Mouse (Mus musculus) embryonic stem cell, embryonic (primary cell): ENCODE data around the gene Npas1.

ENCODE experiments used
- CTCF ChIA-PET, 4 experiments: fragments of 300-600 bp in 2 of 4; fragments of 350-600 bp in 2 of 4; sonication (Branson Sonifier 250); formaldehyde crosslinking; loops; one replicate each; lab custom pipeline; 2022; ENCODE audit warnings: inconsistent platforms in 2 of 4; lab: Charles Lee
- POLR2A ChIA-PET, 4 experiments: fragments of 300-600 bp in 2 of 4; fragments of 350-600 bp in 2 of 4; sonication (Branson Sonifier 250); formaldehyde crosslinking; loops; one replicate each; lab custom pipeline; 2022; ENCODE audit warnings: antibody characterized with exemption in 4 of 4, inconsistent platforms in 1 of 4; lab: Charles Lee

Gene Npas1

DNA sequence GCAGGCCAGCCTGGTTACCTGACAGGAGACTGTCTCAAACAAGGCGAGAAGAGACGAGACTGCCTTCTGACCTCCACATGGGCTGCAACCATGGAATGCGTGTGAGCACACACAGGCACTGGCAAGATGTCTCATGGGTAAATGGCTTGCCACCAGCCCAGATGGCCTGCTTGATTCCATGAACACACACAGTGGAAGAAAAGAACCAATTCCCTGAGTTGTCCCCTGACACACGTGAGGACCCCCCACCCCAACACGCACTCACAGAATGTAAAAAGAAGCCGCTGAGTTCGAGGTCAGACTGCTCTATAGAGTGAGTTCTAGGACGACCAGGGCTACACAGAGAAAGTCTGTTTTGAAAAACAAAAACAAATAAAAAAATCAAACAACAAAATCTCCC lies at the start of gene Npas1:
Gene Npas1, minus strand, starts transcription at position 101 of the 400 bp plus-strand sequence.
- POLR2A ChIA-PET, result no interaction called here
- CTCF ChIA-PET, result interaction anchor here in 2 of 4 experiments (1.0 to 1.1 kb wide), 2 partner anchors 14 kb away, joined by 3 to 6 read pairs; no protein-coding TSS in a partner anchor

DNA sequence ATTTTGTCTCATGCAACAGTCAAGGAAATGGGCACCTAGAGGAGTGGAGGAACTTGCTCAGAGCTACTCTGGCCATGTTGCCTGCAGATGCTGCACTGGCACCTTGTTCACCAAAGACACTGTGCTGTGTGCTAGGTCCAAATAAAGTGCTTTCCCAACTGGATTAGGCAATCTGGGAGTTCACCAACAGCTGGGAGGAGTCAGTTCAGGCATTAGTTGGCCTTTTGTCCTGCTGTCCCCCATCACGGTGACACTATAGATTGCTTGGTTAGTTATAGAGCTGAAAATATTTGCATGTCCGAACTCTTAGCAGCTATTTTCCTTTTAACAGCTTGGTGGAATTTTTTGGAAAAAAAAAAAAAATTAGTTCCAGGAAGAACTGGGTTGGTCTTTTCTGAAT lies 48.5 kb upstream of the Npas1 start:
- CTCF ChIA-PET, result interaction anchor here in 3 of 4 experiments (0.6 to 1.4 kb wide), 5 partner anchors 19 to 284 kb away, joined by 3 to 4 read pairs (median 3); no protein-coding TSS in a partner anchor
- POLR2A ChIA-PET, result interaction anchor here in 1 of 4 experiments (1.2 kb wide), 1 partner anchor 19 kb away, joined by 3 read pairs; no protein-coding TSS in a partner anchor

GRCm38 (mm10) chr7:16525448-16525847 lies 47.9 kb upstream of the Npas1 start:
- POLR2A ChIA-PET, result interaction anchor here in 1 of 4 experiments (0.6 kb wide), 1 partner anchor 13 kb away, joined by 4 read pairs; no protein-coding TSS in a partner anchor

GRCm38 (mm10) chr7:16524308-16524707 lies 46.8 kb upstream of the Npas1 start:
- ChIA-PET POLR2A (no interaction called here), CTCF (interaction anchor here in 1 of 4 experiments (1.2 kb wide), 1 partner anchor 34 kb away, joined by 3 read pairs; no protein-coding TSS in a partner anchor)

More at GRCm38 (mm10) chr7:16525448-16525847, 47.9 kb upstream of the Npas1 start:
- CTCF ChIA-PET, result interaction anchor here in 3 of 4 experiments (1.2 to 1.4 kb wide), 3 partner anchors 18 to 35 kb away, joined by 3 to 4 read pairs (median 4); no protein-coding TSS in a partner anchor

GRCm38 (mm10) chr7:16519310-16519709 lies 41.8 kb upstream of the Npas1 start:
- ChIA-PET CTCF (interaction anchor here in 1 of 4 experiments (1.0 to 1.6 kb wide), 2 partner anchors 12 to 30 kb away, joined by 3 read pairs; no protein-coding TSS in a partner anchor), POLR2A (interaction anchor here in 1 of 4 experiments (1.0 kb wide), 1 partner anchor 92 kb away, joined by 3 read pairs; no protein-coding TSS in a partner anchor)

DNA sequence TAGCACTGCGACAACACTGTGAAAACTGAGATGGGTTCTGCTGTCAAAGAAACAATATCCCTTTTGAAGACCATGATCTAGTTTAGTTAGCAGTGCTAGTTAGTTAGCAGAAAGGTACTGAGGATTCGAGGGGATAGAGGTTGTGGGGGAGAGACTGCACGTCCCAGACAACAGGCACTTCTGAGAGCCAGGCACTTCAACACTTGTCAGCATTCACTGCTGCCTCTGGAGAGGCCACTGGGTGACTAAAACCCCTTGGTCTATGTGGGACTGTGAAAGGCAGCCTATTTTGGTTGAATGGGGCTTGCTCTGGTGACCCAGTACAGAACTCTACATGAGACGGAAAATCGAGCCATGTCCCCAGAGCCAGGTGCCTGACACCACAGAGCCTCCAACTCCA lies 39.7 kb upstream of the Npas1 start:
- POLR2A ChIA-PET, result interaction anchor here in 1 of 4 experiments (2.1 kb wide), 1 partner anchor 9 kb away, joined by 5 read pairs; no protein-coding TSS in a partner anchor
- CTCF ChIA-PET, result interaction anchor here in 2 of 4 experiments (0.6 to 1.5 kb wide), 2 partner anchors 10 to 254 kb away, joined by 3 to 4 read pairs; no protein-coding TSS in a partner anchor

DNA sequence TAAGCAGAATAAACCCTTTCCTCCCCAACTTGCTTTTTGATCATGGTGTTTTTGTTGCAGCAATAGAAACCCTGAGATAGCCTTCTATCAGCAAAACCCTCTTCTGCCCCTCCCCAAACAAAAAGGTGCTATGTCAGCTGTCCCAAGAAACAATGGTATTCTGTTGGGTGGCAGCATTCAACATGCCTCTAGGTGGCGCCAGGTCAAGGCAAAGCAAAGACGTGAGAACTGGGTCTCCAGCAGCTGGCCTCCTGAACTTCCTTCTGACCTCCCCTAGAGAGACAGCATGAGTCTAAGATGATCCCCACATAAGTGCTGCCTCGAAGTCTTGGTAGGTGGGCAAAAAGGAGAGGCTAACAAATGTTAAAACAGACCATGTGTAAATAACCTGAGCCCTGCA lies 29.8 kb upstream of the Npas1 start:
- ChIA-PET CTCF (interaction anchor here (0.5 to 1.7 kb wide), 35 partner anchors 9 to 426 kb away, joined by 3 to 19 read pairs (median 4); partner anchors contain the start of gene Arhgap35 (in 1 of the 4)), POLR2A (interaction anchor here (0.6 to 1.5 kb wide), 8 partner anchors 10 to 112 kb away, joined by 3 to 6 read pairs (median 3); partner anchors contain the start of gene Arhgap35 (in 1 of the 4))

GRCm38 (mm10) chr7:16505226-16505593 lies 27.7 kb upstream of the Npas1 start:
- POLR2A ChIA-PET, result interaction anchor here in 1 of 4 experiments (1.0 kb wide), 1 partner anchor 110 kb away, joined by 5 read pairs; the partner anchor contains the start of gene Arhgap35
- CTCF ChIA-PET, result interaction anchor here in 2 of 4 experiments (0.6 to 3.6 kb wide), 2 partner anchors 12 to 52 kb away, joined by 3 to 15 read pairs; no protein-coding TSS in a partner anchor

- ChIA-PET CTCF (interaction anchor here in 1 of 4 experiments (2.5 to 3.6 kb wide), 2 partner anchors 12 to 125 kb away, joined by 7 to 15 read pairs; no protein-coding TSS in a partner anchor), POLR2A (interaction anchor here in 2 of 4 experiments (0.5 to 1.0 kb wide), 3 partner anchors 18 to 110 kb away, joined by 3 to 5 read pairs (median 5); partner anchors contain the start of gene Arhgap35 (in 1 of the 2))
These were observed 27.2 kb upstream of the Npas1 start for GRCm38 (mm10) chr7:16504573-16505225.

GRCm38 (mm10) chr7:16501571-16501970 lies 24.0 kb upstream of the Npas1 start:
- ChIA-PET CTCF (interaction anchor here in 1 of 4 experiments (3.6 kb wide), 1 partner anchor 9 kb away, joined by 15 read pairs; no protein-coding TSS in a partner anchor), POLR2A (interaction anchor here in 1 of 4 experiments (0.6 to 1.0 kb wide), 2 partner anchors 10 to 113 kb away, joined by 3 read pairs; partner anchors contain the start of gene Arhgap35)

GRCm38 (mm10) chr7:16499671-16500104 lies 22.2 kb upstream of the Npas1 start:
- ChIA-PET CTCF (no interaction called here), POLR2A (interaction anchor here in 1 of 4 experiments (0.6 to 1.3 kb wide), 3 partner anchors 10 to 122 kb away, joined by 3 read pairs; no protein-coding TSS in a partner anchor)

DNA sequence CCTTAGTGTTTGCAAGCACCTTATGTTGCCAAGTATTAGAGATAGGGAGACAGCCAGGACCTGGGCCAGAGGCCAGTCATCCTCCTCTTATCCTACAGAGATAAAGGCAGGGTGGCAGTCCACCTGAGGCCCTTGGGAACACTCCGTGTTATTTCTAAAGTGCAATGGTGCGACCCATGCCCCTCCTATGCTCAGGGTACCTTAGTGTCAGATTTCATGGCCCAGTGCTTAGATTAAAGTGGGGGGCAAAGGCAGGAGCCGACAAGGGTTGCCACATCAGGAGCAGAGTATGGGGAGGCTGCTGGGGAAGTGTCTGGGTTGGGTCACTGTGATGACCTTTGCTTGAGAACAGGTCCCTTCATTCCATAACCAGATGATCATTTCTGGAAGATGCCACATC lies 18.7 kb upstream of the Npas1 start:
- CTCF ChIA-PET, result interaction anchor here in 2 of 4 experiments (0.7 to 1.0 kb wide), 3 partner anchors 11 to 311 kb away, joined by 3 to 4 read pairs (median 3); no protein-coding TSS in a partner anchor

GRCm38 (mm10) chr7:16493361-16493760 lies 15.8 kb upstream of the Npas1 start:
- POLR2A ChIA-PET, result interaction anchor here (0.6 to 1.7 kb wide), 12 partner anchors 10 to 199 kb away, joined by 3 to 4 read pairs (median 3); partner anchors contain the start of gene Arhgap35 (in 1 of the 4)
- CTCF ChIA-PET, result interaction anchor here (0.5 to 6.2 kb wide), 34 partner anchors 9 to 399 kb away, joined by 3 to 108 read pairs (median 4); partner anchors contain the start of genes Arhgap35 (in 1 of the 4) and Gng8 (in 1 of the 4)

More for the DNA sequence above, 18.7 kb upstream of the Npas1 start:
- POLR2A ChIA-PET, result no interaction called here

DNA sequence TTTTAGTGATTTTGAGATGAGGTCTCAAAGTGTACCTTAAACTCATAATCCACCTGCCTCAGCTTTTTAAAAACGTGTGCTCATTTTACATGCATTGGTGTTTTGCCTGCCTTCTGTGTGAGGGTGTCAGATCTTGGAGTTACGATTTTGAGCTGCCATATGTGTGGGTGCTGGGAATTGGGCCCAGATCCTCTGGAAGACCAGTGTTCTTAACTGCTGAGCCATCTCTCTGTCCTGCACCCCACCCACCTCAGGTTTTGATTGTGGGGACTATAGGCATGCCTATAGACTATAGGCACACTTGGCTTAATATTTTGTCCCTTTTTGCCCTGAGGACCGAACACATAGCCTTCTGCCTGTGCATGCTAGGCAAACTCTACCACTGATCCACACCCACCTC lies 14.7 kb upstream of the Npas1 start:
- ChIA-PET CTCF (interaction anchor here (0.6 to 6.2 kb wide), 42 partner anchors 8 to 410 kb away, joined by 3 to 108 read pairs (median 4); partner anchors contain the start of genes Arhgap35 (in 2 of the 4), Inafm1 (in 1 of the 4) and Npas1 (in 1 of the 4)), POLR2A (interaction anchor here in 3 of 4 experiments (0.7 to 1.7 kb wide), 9 partner anchors 9 to 206 kb away, joined by 3 to 5 read pairs (median 4); partner anchors contain the start of gene Ccdc9 (in 1 of the 3))

GRCm38 (mm10) chr7:16491759-16492158 lies 14.2 kb upstream of the Npas1 start:
- CTCF ChIA-PET, result interaction anchor here (0.5 to 6.2 kb wide), 41 partner anchors 9 to 435 kb away, joined by 3 to 108 read pairs (median 4); partner anchors contain the start of genes Arhgap35 (in 2 of the 4), Inafm1 (in 1 of the 4) and Npas1 (in 1 of the 4)
- POLR2A ChIA-PET, result interaction anchor here (0.6 to 1.7 kb wide), 9 partner anchors 9 to 205 kb away, joined by 3 to 8 read pairs (median 4); partner anchors contain the start of gene Ccdc9 (in 1 of the 4)

DNA sequence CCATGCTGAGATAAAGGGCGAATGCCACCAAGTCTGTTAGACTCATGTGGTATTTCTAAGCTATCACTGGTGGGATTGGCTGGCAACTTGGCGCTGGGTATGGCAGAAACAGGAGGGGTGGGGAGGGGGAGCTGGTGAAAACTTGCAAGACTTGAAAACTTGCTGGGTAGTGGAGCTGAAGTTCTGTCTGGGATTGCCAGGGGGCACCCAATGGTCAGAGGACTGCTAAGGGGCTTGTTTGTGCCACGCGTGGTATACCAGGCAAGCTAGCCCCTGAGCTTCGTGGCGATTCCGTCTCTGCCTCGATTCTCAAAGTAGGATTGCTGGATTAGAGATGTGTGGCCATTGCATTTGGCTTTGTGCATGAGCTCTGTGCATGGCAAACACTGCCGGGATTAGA lies 12.4 kb upstream of the Npas1 start:
- POLR2A ChIA-PET, result interaction anchor here in 3 of 4 experiments (0.7 to 1.7 kb wide), 12 partner anchors 8 to 204 kb away, joined by 3 to 10 read pairs (median 4); partner anchors contain the start of gene Ccdc9 (in 1 of the 3)
- CTCF ChIA-PET, result interaction anchor here (0.5 to 6.2 kb wide), 51 partner anchors 8 to 522 kb away, joined by 3 to 108 read pairs (median 4); partner anchors contain the start of genes Arhgap35 (in 2 of the 4), Ccdc9 (in 1 of the 4), Ehd2 (in 1 of the 4) and Inafm1 (in 1 of the 4)

- ChIA-PET POLR2A (interaction anchor here in 1 of 4 experiments (0.5 kb wide), 1 partner anchor 269 kb away, joined by 3 read pairs; no protein-coding TSS in a partner anchor), CTCF (interaction anchor here (0.6 to 6.2 kb wide), 16 partner anchors 7 to 203 kb away, joined by 3 to 108 read pairs (median 6); partner anchors contain the start of gene Arhgap35 (in 1 of the 4))
These were observed 11.3 kb upstream of the Npas1 start for GRCm38 (mm10) chr7:16488816-16489215.
